Mouse (Mus musculus) R1 (cell line): ENCODE results near the gene Zmynd8.

Experiments
- DNase-seq: peaks from one replicate; pipeline ENCODE4 v3.0.0-alpha.2; 2018; ENCODE audit warnings: low read depth, low spot score

Zmynd8 gene

GRCm38 (mm10) chr2:165809091-165809490, 89.7 kb downstream of the Zmynd8 start:
- DNase-seq = peak; percentile 66

- peak; percentile 98 for DNase-seq
Measured at GRCm38 (mm10) chr2:165808179-165808975, 90.4 kb downstream of the Zmynd8 start.

- DNase-seq = peak; percentile 76
Measured at GRCm38 (mm10) chr2:165800174-165800573, 98.6 kb downstream of the Zmynd8 start.

- DNase-seq = no peak
Measured at GRCm38 (mm10) chr2:165797876-165798275, 100.9 kb downstream of the Zmynd8 start.

- no peak for DNase-seq
Measured at GRCm38 (mm10) chr2:165793283-165793638, 105.6 kb downstream of the Zmynd8 start.

- DNase-seq = peak; percentile 79
Measured at GRCm38 (mm10) chr2:165792431-165793282, 106.2 kb downstream of the Zmynd8 start.

GRCm38 (mm10) chr2:165791657-165792056, 107.2 kb downstream of the Zmynd8 start:
- DNase-seq = peak; percentile 93

- peak; percentile 90 for DNase-seq
Measured at GRCm38 (mm10) chr2:165791026-165791425, 107.8 kb downstream of the Zmynd8 start.

- no peak for DNase-seq
Measured at GRCm38 (mm10) chr2:165789667-165790066, 109.1 kb downstream of the Zmynd8 start.

GRCm38 (mm10) chr2:165788796-165789195, 110.0 kb downstream of the Zmynd8 start:
- no peak for DNase-seq

- no peak for DNase-seq
Measured at GRCm38 (mm10) chr2:165788005-165788404, 110.8 kb downstream of the Zmynd8 start.

- DNase-seq = peak; percentile 43
Measured at GRCm38 (mm10) chr2:165786467-165786866, 112.3 kb downstream of the Zmynd8 start.

- peak; percentile 90 for DNase-seq
Measured at GRCm38 (mm10) chr2:165785312-165786036, 113.3 kb downstream of the Zmynd8 start.

GRCm38 (mm10) chr2:165782324-165782723, 116.5 kb downstream of the Zmynd8 start:
- DNase-seq = peak; percentile 91

GRCm38 (mm10) chr2:165778927-165779326, 119.9 kb downstream of the Zmynd8 start:
- peak; percentile 82 for DNase-seq

- no peak for DNase-seq
Measured at GRCm38 (mm10) chr2:165769375-165769948, 129.4 kb downstream of the Zmynd8 start.

GRCm38 (mm10) chr2:165768805-165769358, 129.9 kb downstream of the Zmynd8 start:
- DNase-seq = no peak

GRCm38 (mm10) chr2:165759421-165759985, 139.3 kb downstream of the Zmynd8 start:
- DNase-seq = no peak

- peak; percentile 61 for DNase-seq
Measured at GRCm38 (mm10) chr2:165758534-165758933, 140.3 kb downstream of the Zmynd8 start.

- DNase-seq = no peak
Measured at GRCm38 (mm10) chr2:165757799-165758198, 141.0 kb downstream of the Zmynd8 start.

- DNase-seq = no peak
Measured at GRCm38 (mm10) chr2:165752704-165753103, 146.1 kb downstream of the Zmynd8 start.
